In the genomic region with DNA sequence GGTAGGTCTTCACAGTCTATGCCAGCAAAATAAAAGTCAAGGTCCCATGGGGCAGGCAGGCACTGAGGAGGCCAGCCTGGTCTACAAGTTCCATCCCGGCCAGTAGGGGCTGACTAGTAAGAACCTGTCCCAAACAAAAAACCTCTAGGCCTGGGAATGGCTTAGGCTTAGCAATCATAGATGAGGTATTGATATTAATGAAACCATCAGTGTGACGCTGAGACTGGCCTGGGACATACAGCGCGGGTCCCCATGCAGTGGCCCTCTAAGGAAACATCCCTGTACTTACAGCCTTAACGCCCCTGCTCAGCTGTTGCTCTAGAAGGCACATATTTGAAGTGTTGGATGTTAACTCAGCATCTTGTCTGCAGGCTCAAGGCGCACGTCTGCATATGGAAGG, we compare ENCODE assay signal across 25 mouse cellular contexts. TPM values are rescaled to one million over a fixed set of nuclear protein-coding genes. Genes with fewer than 3 reads are reported as not detected.
A peak's percentile ranks its signal among the peaks of the same experiment; 100 is the strongest.
DNase-seq lines count a peak whose midpoint lies in the region; TF ChIP-seq lines count a peak whose summit lies in the region.
"Had no signal": no experiment of that assay in that cellular context is flagged by ENCODE, and none has a peak within 500 bp of the region (broad histone marks: within the 10 kb centered on the region; RNA-seq: fewer than 3 reads in every experiment).

No protein-coding gene starts in this region.

- TF ChIP-seq CTCF in lung, adult 2 months (IDR thresholded peaks at IDR 0.05; ENCODE audit: insufficient read depth, low read length) = no peak

- 0 out of 2 replicates have a peak overlapping the region, but pooled peaks have one; percentile 12 for H3K27ac ChIP-seq in embryonic facial prominence, embryonic 10.5 days (replicated peaks)
- H3K27ac ChIP-seq: embryonic facial prominence, embryonic 13.5 days; hindbrain, embryonic 14.5 days; kidney, embryonic 15.5 days; layer of hippocampus, adult 2 months; left cerebral cortex, adult 2 months; limb, embryonic 12.5 days; midbrain, embryonic 13.5 days had no signal

- no peak overlapping the region for H3K4me3 ChIP-seq in lung, adult 2 months (replicated peaks; ENCODE audit: extremely low read depth, low read depth, low read length)
- no peak overlapping the region for H3K4me3 ChIP-seq in embryonic facial prominence, embryonic 10.5 days
- H3K4me3 ChIP-seq: embryonic facial prominence, embryonic 13.5 days; erythroblast, embryonic 14.5 days; heart, embryonic 12.5 days; kidney, embryonic 15.5 days; layer of hippocampus, adult 2 months; left cerebral cortex, adult 2 months; limb, embryonic 12.5 days; midbrain, embryonic 13.5 days had no signal

- peak; percentile 23; the same call in 1 of the 2 replicates for TF ChIP-seq POLR2A in lung, adult 2 months (IDR thresholded peaks at IDR 0.05; ENCODE audit: borderline replicate concordance, extremely low read depth, low read depth, low read length)

- DNase-seq in gastrocnemius, adult 18-20 months (ENCODE audit: low spot score) = peak; percentile 19
- DNase-seq in gastrocnemius, postnatal 25 days = no peak
- no peak for DNase-seq in lung, adult 2 months
- no peak for DNase-seq in lung, adult 18-20 months
- no peak for DNase-seq in embryonic facial prominence, embryonic 10.5 days (ENCODE audit: low spot score)
- DNase-seq in right cerebral cortex, postnatal 36 days (ENCODE audit: low spot score in 2 of 2) = no peak
- no peak for DNase-seq in cerebellum, adult 9-11 months
- DNase-seq: cerebellum, adult 11 months; cerebellum, adult 9-10 months; embryo, embryonic 11 days; gastrocnemius, postnatal 10 days; heart, adult 11 months; heart, postnatal 4 days; kidney, adult 11 months; liver, postnatal 0 days; thymus, postnatal 14 days had no signal

- 87% methylated on average over 7 of the region's 7 CpGs for WGBS in lung, adult 2 months
- 92% methylated on average over 7 of the region's 7 CpGs for WGBS in embryonic facial prominence, embryonic 10.5 days

- no peaks in the 10 kb centered on the region for H3K27me3 ChIP-seq in embryonic facial prominence, embryonic 10.5 days (replicated peaks; ENCODE audit: low read depth, poor library complexity, severe bottlenecking)
- H3K27me3 ChIP-seq: embryonic facial prominence, embryonic 13.5 days; heart, embryonic 12.5 days; kidney, embryonic 15.5 days; limb, embryonic 12.5 days; midbrain, embryonic 13.5 days had no signal

- H3K4me1 ChIP-seq in lung, adult 2 months (ENCODE audit: control insufficient read depth, insufficient read depth, low read length) = peaks cover 21% of the 10 kb centered on the region
- H3K4me1 ChIP-seq in embryonic facial prominence, embryonic 10.5 days = peaks cover 23% of the 10 kb centered on the region

- H3K36me3 ChIP-seq in embryonic facial prominence, embryonic 10.5 days (replicated peaks) = no peaks in the 10 kb centered on the region
- H3K36me3 ChIP-seq: embryonic facial prominence, embryonic 13.5 days; kidney, embryonic 15.5 days; limb, embryonic 12.5 days; midbrain, embryonic 13.5 days had no signal

- H3K9me3 ChIP-seq in embryonic facial prominence, embryonic 10.5 days = no peaks in the 10 kb centered on the region
- H3K9me3 ChIP-seq: embryonic facial prominence, embryonic 13.5 days; heart, embryonic 12.5 days; kidney, embryonic 15.5 days; limb, embryonic 12.5 days; midbrain, embryonic 13.5 days had no signal

RNA-seq across cellular contexts. Expression of a gene that starts 46.2 kb away (rescaled TPM):
- total RNA-seq in gastrocnemius, adult 18-20 months (2021) = 1 to 10 TPM; 2.9 to 3.2 TPM
- total RNA-seq in gastrocnemius, postnatal 25 days (2021) = 1 to 10 TPM; 3.7 to 6.4 TPM
- 32.1 and 37.8 TPM in 2 replicates for polyA plus RNA-seq in lung, adult 2 months (2012; rRNA removed)
- 44.6 and 45.4 TPM in 2 replicates for polyA plus RNA-seq in embryonic facial prominence, embryonic 10.5 days (2016; fragmentation: Nextera tagmentation; extraction: Ambion mirVana)

RNA-seq across cellular contexts. Expression of a gene that starts 48.7 kb away (rescaled TPM):
- under 1 TPM; 0.59 to 0.90 TPM for total RNA-seq in gastrocnemius, adult 18-20 months (2021)
- 1 to 10 TPM in 1 of 2 experiments, under 1 TPM in 1; 0.59 to 1.3 TPM for total RNA-seq in gastrocnemius, postnatal 25 days (2021)
- polyA plus RNA-seq in lung, adult 2 months (2012; rRNA removed) = 24.5 and 26.0 TPM in 2 replicates
- 2.5 and 2.9 TPM in 2 replicates for polyA plus RNA-seq in embryonic facial prominence, embryonic 10.5 days (2016; fragmentation: Nextera tagmentation; extraction: Ambion mirVana)
- polyA plus RNA-seq: erythroblast, embryonic 14.5 days had no signal

RNA-seq across cellular contexts. Expression of a gene that starts 57.7 kb away (rescaled TPM):
- total RNA-seq in gastrocnemius, adult 18-20 months (2021) = 10 to 100 TPM; 70.6 to 74.4 TPM
- total RNA-seq in gastrocnemius, postnatal 25 days (2021) = 10 to 100 TPM; 62.2 to 62.8 TPM
- polyA plus RNA-seq in lung, adult 2 months (2012; rRNA removed) = 113 and 116 TPM in 2 replicates
- 72.0 and 74.9 TPM in 2 replicates for polyA plus RNA-seq in embryonic facial prominence, embryonic 10.5 days (2016; fragmentation: Nextera tagmentation; extraction: Ambion mirVana)
